ENCODE assay signal across 8 mouse cellular contexts in genomic region chr10:81383802-81384604, GRCm38 (mm10). TPM values are rescaled to one million over a fixed set of nuclear protein-coding genes. Genes with fewer than 3 reads are reported as not detected.
DNase-seq lines count a peak whose midpoint lies in the region; ATAC-seq and TF ChIP-seq lines count a peak whose summit lies in the region.

Gene Dohh (plus strand): TSS chr10:81384428.
Gene Gm48551 (plus strand): TSS chr10:81384466.

- in situ Hi-C loops in ES-E14 (cut with MboI; ENCODE audit: low sequenced_read_pairs in 2 of 2, unreplicated experiment in 2 of 2): no loop called here

- intact Hi-C loops in heart, postnatal 25 days (cut with DNase I): no loop called here

- peak within 1 kb of the TSS; percentile 93 for H3K9ac ChIP-seq in ES-E14 (ENCODE audit: insufficient read depth, low read depth, low read length, poor library complexity, severe bottlenecking)
- peak within 1 kb of the TSS; percentile 79 for H3K9ac ChIP-seq in forebrain, embryonic 15.5 days (replicated peaks)

- H3K4me2 ChIP-seq in forebrain, embryonic 15.5 days (replicated peaks): peak within 1 kb of the TSS; percentile 96

- peak; percentile 96 for TF ChIP-seq POLR2A in lung, adult 2 months (IDR thresholded peaks at IDR 0.05; ENCODE audit: borderline replicate concordance, extremely low read depth, low read depth, low read length)

- H3K4me3 ChIP-seq in ES-E14 (ENCODE audit: insufficient read depth in 1 of 2, low read depth in 1 of 2, low read length in 2 of 2, poor library complexity in 1 of 2, severe bottlenecking in 1 of 2): peak within 1 kb of the TSS; percentile 77 to 86
- peak within 1 kb of the TSS; percentile 93 for H3K4me3 ChIP-seq in forebrain, embryonic 15.5 days
- H3K4me3 ChIP-seq in lung, adult 2 months (replicated peaks; ENCODE audit: extremely low read depth, low read depth, low read length): peak within 1 kb of the TSS; percentile 68

- ATAC-seq in forebrain, embryonic 15.5 days (replicated peaks): peak; percentile 96
- ATAC-seq in neutrophil, adult 5-6 weeks (ENCODE audit: extremely low read depth, insufficient number of reproducible peaks, low FRiP score, poor library complexity, severe bottlenecking): peak; percentile 95

- no peak for TF ChIP-seq CTCF in lung, adult 2 months (IDR thresholded peaks at IDR 0.05; ENCODE audit: insufficient read depth, low read length)

- WGBS in forebrain, embryonic 15.5 days: 9% methylated on average over 54 of the region's 54 CpGs
- 7% methylated on average over 54 of the region's 54 CpGs for WGBS in lung, adult 2 months

- DNase-seq in ES-E14 (ENCODE audit: low read depth, low spot score): peak; percentile 96
- DNase-seq in cerebellum, adult 11-12 months: peak; percentile 99
- DNase-seq in heart, postnatal 25 days (ENCODE audit: low spot score): peak; percentile 97
- DNase-seq in layer of hippocampus, adult 18-20 months (ENCODE audit: low spot score in 2 of 2): peak; percentile 98 to 99
- peak; percentile 99 for DNase-seq in lung, adult 2 months
- DNase-seq in thymus, adult 18-20 months: peak; percentile 87 to 93

- H3K9me3 ChIP-seq in ES-E14 (ENCODE audit: control insufficient read depth, insufficient read depth, low read depth, low read length): no peaks in the 10 kb centered on the region
- no peaks in the 10 kb centered on the region for H3K9me3 ChIP-seq in forebrain, embryonic 15.5 days

- H3K4me1 ChIP-seq in ES-E14 (ENCODE audit: control insufficient read depth in 2 of 2, insufficient read depth in 2 of 2, low read length in 2 of 2, poor library complexity in 1 of 2): peaks cover 0 to 5% of the 10 kb centered on the region in 2 experiments; a peak in 1 of 4 replicates
- H3K4me1 ChIP-seq in forebrain, embryonic 15.5 days: peaks cover 19% of the 10 kb centered on the region
- peaks cover 10% of the 10 kb centered on the region; the same call in 1 of the 2 replicates for H3K4me1 ChIP-seq in lung, adult 2 months (ENCODE audit: control insufficient read depth, insufficient read depth, low read length)

- no peaks in the 10 kb centered on the region for H3K27me3 ChIP-seq in forebrain, embryonic 15.5 days

- peak within 1 kb of the TSS; percentile 73 for H3K27ac ChIP-seq in ES-E14 (ENCODE audit: insufficient read depth, low read depth, low read length, poor library complexity, severe bottlenecking)
- peak within 1 kb of the TSS; percentile 89 for H3K27ac ChIP-seq in forebrain, embryonic 15.5 days (replicated peaks)

- peaks cover 34% of the 10 kb centered on the region for H3K36me3 ChIP-seq in ES-E14 (ENCODE audit: control insufficient read depth, insufficient read depth, low read length, poor library complexity, severe bottlenecking)
- H3K36me3 ChIP-seq in forebrain, embryonic 15.5 days: peaks cover 22% of the 10 kb centered on the region

TF ChIP-seq in ES-E14, 5 proteins besides CTCF, POLR2A, EP300 and RAD21:
- peak; percentile 86 for TF ChIP-seq HCFC1 (IDR thresholded peaks at IDR 0.05; ENCODE audit: borderline replicate concordance, insufficient read depth, low read length)
- TF ChIP-seq ZC3H11A (IDR thresholded peaks at IDR 0.05; ENCODE audit: borderline replicate concordance, low read depth, low read length): no peak
- TF ChIP-seq CHD2 (IDR thresholded peaks at IDR 0.05; ENCODE audit: low read depth, low read length): peak; percentile 92

RNA-seq across cellular contexts. Expression of gene Dohh, which starts in this region (rescaled TPM):
- 168 and 183 TPM in 2 replicates for total RNA-seq in ES-E14 (2012; rRNA removed)
- 88.2 and 89.0 TPM in 2 replicates for polyA plus RNA-seq in forebrain, embryonic 15.5 days (2015; fragmentation: Nextera tagmentation; extraction: Ambion mirVana)
- total RNA-seq in heart, postnatal 25 days (2021): 10 to 100 TPM; 52.0 to 56.2 TPM
- total RNA-seq in layer of hippocampus, adult 18-20 months (2021): 10 to 100 TPM; 82.0 to 82.9 TPM
- polyA plus RNA-seq in lung, adult 2 months (2012; rRNA removed): 79.2 and 83.4 TPM in 2 replicates
- 11.2 and 16.9 TPM in 2 replicates for total RNA-seq in neutrophil, adult 5-6 weeks (2017)

RNA-seq across cellular contexts. Expression of gene Gm48551, which starts in this region (rescaled TPM):
- 1.1 and 1.8 TPM in 2 replicates for total RNA-seq in ES-E14 (2012; rRNA removed)
- 5.4 and 6.6 TPM in 2 replicates for polyA plus RNA-seq in forebrain, embryonic 15.5 days (2015; fragmentation: Nextera tagmentation; extraction: Ambion mirVana)
- under 1 TPM; 0.61 to 0.78 TPM for total RNA-seq in heart, postnatal 25 days (2021)
- 1 to 10 TPM; 4.1 to 4.8 TPM for total RNA-seq in layer of hippocampus, adult 18-20 months (2021)
- 3.7 and 6.3 TPM in 2 replicates for polyA plus RNA-seq in lung, adult 2 months (2012; rRNA removed)
- 3.1 and 5.6 TPM in 2 replicates for total RNA-seq in neutrophil, adult 5-6 weeks (2017)

Comparison
In these comparisons a context has a peak if more than half of its experiments do, and no peak if none do; other contexts are left out.
1. Peak in every context shown above with its lines: DNase-seq, ATAC-seq, H3K4me3 ChIP-seq and H3K27ac ChIP-seq.